Mouse (Mus musculus): ENCODE measurements around the gene Pde5a. TPM values are rescaled to one million over a fixed set of nuclear protein-coding genes. Genes with fewer than 3 reads are reported as not detected.

The Pde5a gene
- total RNA-seq, 1 experiment, result 1.6 TPM

- H3K36me3 ChIP-seq (ENCODE audit: control insufficient read depth, insufficient read depth, low read length, poor library complexity, severe bottlenecking), result no peaks in the 10 kb centered on the region
- no peaks in the 10 kb centered on the region for H3K4me1 ChIP-seq (ENCODE audit: control insufficient read depth in 2 of 2, insufficient read depth in 2 of 2, low read length in 2 of 2, poor library complexity in 1 of 2)
- in situ Hi-C loops (cut with MboI; ENCODE audit: low sequenced_read_pairs in 2 of 2, unreplicated experiment in 2 of 2), result no loop called here
- H3K4me3 ChIP-seq (ENCODE audit: insufficient read depth in 1 of 2, low read depth in 1 of 2, low read length in 2 of 2, poor library complexity in 1 of 2, severe bottlenecking in 1 of 2), result no peak overlapping the region
- H3K9me3 ChIP-seq (ENCODE audit: control insufficient read depth, insufficient read depth, low read depth, low read length), result no peaks in the 10 kb centered on the region
- no peak overlapping the region for H3K9ac ChIP-seq (ENCODE audit: insufficient read depth, low read depth, low read length, poor library complexity, severe bottlenecking)
- DNase-seq (ENCODE audit: low read depth, low spot score), result no peak
- H3K27ac ChIP-seq (ENCODE audit: insufficient read depth, low read depth, low read length, poor library complexity, severe bottlenecking), result no peak overlapping the region
- no peak for TF ChIP-seq ZC3H11A (IDR thresholded peaks at IDR 0.05; ENCODE audit: borderline replicate concordance, low read depth, low read length)
- no peak for TF ChIP-seq ZNF384 (IDR thresholded peaks at IDR 0.05; ENCODE audit: low read depth, low read length)
- TF ChIP-seq MAFK (IDR thresholded peaks at IDR 0.05; ENCODE audit: insufficient read depth, low read depth, low read length), result no peak
- no peak for TF ChIP-seq CHD2 (IDR thresholded peaks at IDR 0.05; ENCODE audit: low read depth, low read length)
- no peak for TF ChIP-seq HCFC1 (IDR thresholded peaks at IDR 0.05; ENCODE audit: borderline replicate concordance, insufficient read depth, low read length)
These were observed 15.5 kb downstream of the Pde5a start for GRCm38 (mm10) chr3:122744265-122744664.

GRCm38 (mm10) chr3:122747921-122748700 is 19.4 kb downstream of the Pde5a start:
- no peak overlapping the region for H3K4me3 ChIP-seq (ENCODE audit: insufficient read depth in 1 of 2, low read depth in 1 of 2, low read length in 2 of 2, poor library complexity in 1 of 2, severe bottlenecking in 1 of 2)
- H3K9ac ChIP-seq (ENCODE audit: insufficient read depth, low read depth, low read length, poor library complexity, severe bottlenecking), result no peak overlapping the region
- H3K36me3 ChIP-seq (ENCODE audit: control insufficient read depth, insufficient read depth, low read length, poor library complexity, severe bottlenecking), result no peaks in the 10 kb centered on the region
- H3K4me1 ChIP-seq (ENCODE audit: control insufficient read depth in 2 of 2, insufficient read depth in 2 of 2, low read length in 2 of 2, poor library complexity in 1 of 2), result no peaks in the 10 kb centered on the region
- no peak for DNase-seq (ENCODE audit: low read depth, low spot score)
- TF ChIP-seq ZNF384 (IDR thresholded peaks at IDR 0.05; ENCODE audit: low read depth, low read length), result no peak
- no peak for TF ChIP-seq HCFC1 (IDR thresholded peaks at IDR 0.05; ENCODE audit: borderline replicate concordance, insufficient read depth, low read length)
- TF ChIP-seq CHD2 (IDR thresholded peaks at IDR 0.05; ENCODE audit: low read depth, low read length), result no peak
- TF ChIP-seq ZC3H11A (IDR thresholded peaks at IDR 0.05; ENCODE audit: borderline replicate concordance, low read depth, low read length), result no peak
- TF ChIP-seq MAFK (IDR thresholded peaks at IDR 0.05; ENCODE audit: insufficient read depth, low read depth, low read length), result no peak
- no peaks in the 10 kb centered on the region for H3K9me3 ChIP-seq (ENCODE audit: control insufficient read depth, insufficient read depth, low read depth, low read length)
- in situ Hi-C loops (cut with MboI; ENCODE audit: low sequenced_read_pairs in 2 of 2, unreplicated experiment in 2 of 2), result no loop called here
- no peak overlapping the region for H3K27ac ChIP-seq (ENCODE audit: insufficient read depth, low read depth, low read length, poor library complexity, severe bottlenecking)

- no peak overlapping the region for H3K9ac ChIP-seq (ENCODE audit: insufficient read depth, low read depth, low read length, poor library complexity, severe bottlenecking)
- TF ChIP-seq HCFC1 (IDR thresholded peaks at IDR 0.05; ENCODE audit: borderline replicate concordance, insufficient read depth, low read length), result no peak
- TF ChIP-seq MAFK (IDR thresholded peaks at IDR 0.05; ENCODE audit: insufficient read depth, low read depth, low read length), result no peak
- no peak for TF ChIP-seq CHD2 (IDR thresholded peaks at IDR 0.05; ENCODE audit: low read depth, low read length)
- no peak for TF ChIP-seq ZC3H11A (IDR thresholded peaks at IDR 0.05; ENCODE audit: borderline replicate concordance, low read depth, low read length)
- TF ChIP-seq ZNF384 (IDR thresholded peaks at IDR 0.05; ENCODE audit: low read depth, low read length), result no peak
- H3K4me3 ChIP-seq (ENCODE audit: insufficient read depth in 1 of 2, low read depth in 1 of 2, low read length in 2 of 2, poor library complexity in 1 of 2, severe bottlenecking in 1 of 2), result no peak overlapping the region
- no peaks in the 10 kb centered on the region for H3K9me3 ChIP-seq (ENCODE audit: control insufficient read depth, insufficient read depth, low read depth, low read length)
- H3K4me1 ChIP-seq (ENCODE audit: control insufficient read depth in 2 of 2, insufficient read depth in 2 of 2, low read length in 2 of 2, poor library complexity in 1 of 2), result no peaks in the 10 kb centered on the region
- in situ Hi-C loops (cut with MboI; ENCODE audit: low sequenced_read_pairs in 2 of 2, unreplicated experiment in 2 of 2), result no loop called here
- DNase-seq (ENCODE audit: low read depth, low spot score), result no peak
- H3K27ac ChIP-seq (ENCODE audit: insufficient read depth, low read depth, low read length, poor library complexity, severe bottlenecking), result no peak overlapping the region
- H3K36me3 ChIP-seq (ENCODE audit: control insufficient read depth, insufficient read depth, low read length, poor library complexity, severe bottlenecking), result no peaks in the 10 kb centered on the region
These were observed 34.6 kb downstream of the Pde5a start for GRCm38 (mm10) chr3:122763240-122763761.

- H3K9me3 ChIP-seq (ENCODE audit: control insufficient read depth, insufficient read depth, low read depth, low read length), result no peaks in the 10 kb centered on the region
- H3K36me3 ChIP-seq (ENCODE audit: control insufficient read depth, insufficient read depth, low read length, poor library complexity, severe bottlenecking), result no peaks in the 10 kb centered on the region
- H3K9ac ChIP-seq (ENCODE audit: insufficient read depth, low read depth, low read length, poor library complexity, severe bottlenecking), result no peak overlapping the region
- no peak overlapping the region for H3K4me3 ChIP-seq (ENCODE audit: insufficient read depth in 1 of 2, low read depth in 1 of 2, low read length in 2 of 2, poor library complexity in 1 of 2, severe bottlenecking in 1 of 2)
- TF ChIP-seq ZC3H11A (IDR thresholded peaks at IDR 0.05; ENCODE audit: borderline replicate concordance, low read depth, low read length) (no peak), CHD2 (IDR thresholded peaks at IDR 0.05; ENCODE audit: low read depth, low read length) (no peak), MAFK (IDR thresholded peaks at IDR 0.05; ENCODE audit: insufficient read depth, low read depth, low read length) (no peak), ZNF384 (IDR thresholded peaks at IDR 0.05; ENCODE audit: low read depth, low read length) (no peak), HCFC1 (IDR thresholded peaks at IDR 0.05; ENCODE audit: borderline replicate concordance, insufficient read depth, low read length) (no peak)
- DNase-seq (ENCODE audit: low read depth, low spot score), result no peak
- in situ Hi-C loops (cut with MboI; ENCODE audit: low sequenced_read_pairs in 2 of 2, unreplicated experiment in 2 of 2), result no loop called here
- H3K4me1 ChIP-seq (ENCODE audit: control insufficient read depth in 2 of 2, insufficient read depth in 2 of 2, low read length in 2 of 2, poor library complexity in 1 of 2), result no peaks in the 10 kb centered on the region
- no peak overlapping the region for H3K27ac ChIP-seq (ENCODE audit: insufficient read depth, low read depth, low read length, poor library complexity, severe bottlenecking)
These were observed 35.0 kb downstream of the Pde5a start for GRCm38 (mm10) chr3:122763768-122764167.

All from ES-E14 (cell line).